Comparison of ENCODE assay signal across 8 mouse cellular contexts in the genomic region with DNA sequence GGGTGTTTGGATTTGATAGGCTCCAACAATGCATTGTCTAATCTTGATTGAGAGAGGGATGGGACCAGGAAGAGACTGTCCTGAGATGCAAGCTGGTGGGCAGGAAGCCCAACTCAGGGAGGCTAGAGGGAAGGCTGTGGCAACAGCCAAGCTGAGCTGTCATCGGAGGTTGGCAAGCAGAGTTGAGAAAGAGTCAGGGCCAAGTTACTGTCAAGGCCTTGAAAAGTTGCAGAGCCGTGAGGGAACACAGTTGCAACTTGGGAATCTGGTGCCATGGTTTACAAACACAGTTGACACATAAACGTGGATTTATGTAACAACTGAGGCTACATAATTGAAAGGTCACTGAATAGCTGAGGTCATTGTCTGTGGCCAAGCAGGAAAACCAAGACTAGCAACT.
DNase-seq lines count a peak whose midpoint lies in the region; ATAC-seq lines count a peak whose summit lies in the region.

No protein-coding gene starts in this region.

- no peak for ATAC-seq in cerebellum, adult (ENCODE audit: insufficient number of reproducible peaks, low FRiP score, low TSS enrichment)
- ATAC-seq in CD4-positive, CD25-positive, alpha-beta regulatory T cell, adult 4 months: no peak

- peak; percentile 18 for DNase-seq in cerebellum, adult 11-12 months
- peak; percentile 58 to 61 for DNase-seq in right cerebral cortex, postnatal 10 days (ENCODE audit: low spot score in 2 of 2)
- DNase-seq in right cerebral cortex, adult 2 months (ENCODE audit: low spot score in 2 of 2): no peak
- peak; percentile 93 to 95 for DNase-seq in heart, postnatal 10 days
- peak; percentile 94 for DNase-seq in skeletal muscle tissue, adult 2 months (ENCODE audit: low read depth, low spot score)
- no peak for DNase-seq in retina, embryonic 14.5 days (ENCODE audit: low spot score)

- intact Hi-C loops in heart, postnatal 10 days (cut with DNase I): loop anchor here (5.0 kb wide), 1 partner anchor 157 kb away; no protein-coding TSS in a partner anchor

Comparison
In these comparisons a context has a peak if more than half of its experiments do, and no peak if none do; other contexts are left out.
1. DNase-seq: peak in cerebellum, adult 11-12 months (single experiment), right cerebral cortex, postnatal 10 days (2 of 2), heart, postnatal 10 days (2 of 2) and skeletal muscle tissue, adult 2 months (single experiment); none in right cerebral cortex, adult 2 months (0 of 2) and retina, embryonic 14.5 days (single experiment).